Mouse (Mus musculus): ENCODE data around the gene Bcl9l.

Bcl9l gene

GRCm38 (mm10) chr9:44483041-44483509, 450 bp downstream of the Bcl9l start:
- ATAC-seq (ENCODE audit: insufficient number of reproducible peaks, low FRiP score, low TSS enrichment), result no peak

- ATAC-seq (ENCODE audit: insufficient number of reproducible peaks, low FRiP score, low TSS enrichment), result no peak
Observed at GRCm38 (mm10) chr9:44483510-44484044, 952 bp downstream of the Bcl9l start.

GRCm38 (mm10) chr9:44484311-44485104, 1.9 kb downstream of the Bcl9l start:
- no peak for ATAC-seq (ENCODE audit: insufficient number of reproducible peaks, low FRiP score, low TSS enrichment)

GRCm38 (mm10) chr9:44485105-44485515, 2.5 kb downstream of the Bcl9l start:
- no peak for ATAC-seq (ENCODE audit: insufficient number of reproducible peaks, low FRiP score, low TSS enrichment)

- ATAC-seq (ENCODE audit: insufficient number of reproducible peaks, low FRiP score, low TSS enrichment), result no peak
Observed at GRCm38 (mm10) chr9:44485516-44486161, 3.0 kb downstream of the Bcl9l start.

- no peak for ATAC-seq (ENCODE audit: insufficient number of reproducible peaks, low FRiP score, low TSS enrichment)
Observed at GRCm38 (mm10) chr9:44486335-44486734, 3.7 kb downstream of the Bcl9l start.

- no peak for ATAC-seq (ENCODE audit: insufficient number of reproducible peaks, low FRiP score, low TSS enrichment)
Observed at GRCm38 (mm10) chr9:44486741-44487421, 4.3 kb downstream of the Bcl9l start.

GRCm38 (mm10) chr9:44487441-44487840, 4.8 kb downstream of the Bcl9l start:
- no peak for ATAC-seq (ENCODE audit: insufficient number of reproducible peaks, low FRiP score, low TSS enrichment)

- no peak for ATAC-seq (ENCODE audit: insufficient number of reproducible peaks, low FRiP score, low TSS enrichment)
Observed at GRCm38 (mm10) chr9:44488416-44488815, 5.8 kb downstream of the Bcl9l start.

GRCm38 (mm10) chr9:44488855-44489381, 6.3 kb downstream of the Bcl9l start:
- ATAC-seq (ENCODE audit: insufficient number of reproducible peaks, low FRiP score, low TSS enrichment), result no peak

GRCm38 (mm10) chr9:44489651-44490085, 7.0 kb downstream of the Bcl9l start:
- ATAC-seq (ENCODE audit: insufficient number of reproducible peaks, low FRiP score, low TSS enrichment), result no peak

- no peak for ATAC-seq (ENCODE audit: insufficient number of reproducible peaks, low FRiP score, low TSS enrichment)
Observed at GRCm38 (mm10) chr9:44490086-44490967, 7.7 kb downstream of the Bcl9l start.

- ATAC-seq (ENCODE audit: insufficient number of reproducible peaks, low FRiP score, low TSS enrichment), result no peak
Observed at GRCm38 (mm10) chr9:44491351-44491750, 8.7 kb downstream of the Bcl9l start.

GRCm38 (mm10) chr9:44492631-44493461, 10.2 kb downstream of the Bcl9l start:
- 0 out of 2 replicates have a peak, but pooled peaks have one; percentile 8 for ATAC-seq (ENCODE audit: insufficient number of reproducible peaks, low FRiP score, low TSS enrichment)

GRCm38 (mm10) chr9:44494261-44494862, 11.7 kb downstream of the Bcl9l start:
- ATAC-seq (ENCODE audit: insufficient number of reproducible peaks, low FRiP score, low TSS enrichment), result no peak

- no peak for ATAC-seq (ENCODE audit: insufficient number of reproducible peaks, low FRiP score, low TSS enrichment)
Observed at GRCm38 (mm10) chr9:44494863-44495809, 12.5 kb downstream of the Bcl9l start.

GRCm38 (mm10) chr9:44495810-44496344, 13.3 kb downstream of the Bcl9l start:
- ATAC-seq (ENCODE audit: insufficient number of reproducible peaks, low FRiP score, low TSS enrichment), result no peak

All from cerebellum, adult (tissue).